Mouse (Mus musculus): ENCODE measurements around the gene Xrra1.

- TF ChIP-seq POLR2A (IDR thresholded peaks at IDR 0.05; ENCODE audit: low read depth, low read length) (no peak), CTCF (IDR thresholded peaks at IDR 0.05; ENCODE audit: extremely low read depth, insufficient read length, insufficient replicate concordance, low read depth, low read length) (no peak)
Measured at GRCm38 (mm10) chr7:99915511-99915910, 56.6 kb downstream of the Xrra1 start.

Measured in small intestine, adult 2 months (tissue).